Mouse (Mus musculus) adrenal gland (tissue): Measurements from ENCODE around the gene Gif.

ENCODE experiments used
- intact Hi-C: fragments of 180-260 bp; cut with DNase I; formaldehyde crosslinking; loops from one replicate; pipeline ENCODE4 v1.15.1; 2025
- long read RNA-seq, 2 experiments: library from polyadenylated mRNA; unstranded; transcript quantifications; one replicate each; pipeline ENCODE4 v2.0.0; 2020; ENCODE audit warnings: borderline replicate concordance in 1 of 2; ENCODE audit not compliant: insufficient replicate concordance in 1 of 2

Gene Gif
- long read RNA-seq, experiment 1 = 0 reads
- long read RNA-seq, experiment 2 = 0 reads

GRCm38 (mm10) chr19:11747298-11747697 is at the start of gene Gif:
Gene Gif (plus strand): TSS chr19:11747554.
- intact Hi-C loops = no loop called here

DNA sequence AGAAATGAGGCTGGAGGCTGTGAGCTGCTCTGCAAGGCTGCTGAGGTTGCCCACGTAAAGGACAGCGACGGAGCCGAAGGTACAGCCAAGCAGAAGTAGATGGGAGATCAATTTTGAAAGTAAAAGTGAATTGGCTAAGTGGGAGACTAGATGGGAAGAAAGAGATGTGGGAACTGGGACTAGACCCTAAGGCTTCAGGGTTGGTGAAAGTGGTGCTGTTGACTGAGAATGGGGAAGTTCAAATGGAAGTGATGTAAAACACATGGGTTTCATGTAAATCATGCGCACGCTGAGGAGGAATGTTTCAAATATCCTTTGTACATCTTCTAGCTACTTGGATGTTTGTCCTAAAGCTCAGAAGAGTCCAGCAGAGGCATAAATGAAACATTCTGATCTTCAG is 49.0 kb upstream of the Gif start:
- intact Hi-C loops = no loop called here

- intact Hi-C loops = no loop called here
Observed at GRCm38 (mm10) chr19:11712451-11712850, 34.9 kb upstream of the Gif start.

DNA sequence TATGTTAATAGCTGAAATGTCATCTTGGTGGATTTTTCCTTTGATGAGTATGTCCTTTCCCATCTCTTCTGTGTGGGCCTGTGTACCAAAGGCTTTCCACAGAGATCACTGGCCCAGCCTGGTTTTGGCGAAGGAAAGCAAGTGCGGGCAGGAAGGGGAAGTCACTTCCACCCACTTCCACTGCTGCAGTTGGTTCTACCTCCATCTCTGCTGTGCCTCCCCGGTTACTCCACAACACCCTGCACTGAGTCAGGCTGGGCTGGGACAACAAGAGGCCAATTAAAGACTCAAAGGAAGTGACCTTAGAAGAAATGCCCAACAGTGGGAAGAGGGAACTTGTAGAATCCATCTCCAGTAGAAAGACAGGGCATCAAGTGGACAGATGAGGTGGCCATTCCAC is 27.3 kb upstream of the Gif start:
- intact Hi-C loops = no loop called here

DNA sequence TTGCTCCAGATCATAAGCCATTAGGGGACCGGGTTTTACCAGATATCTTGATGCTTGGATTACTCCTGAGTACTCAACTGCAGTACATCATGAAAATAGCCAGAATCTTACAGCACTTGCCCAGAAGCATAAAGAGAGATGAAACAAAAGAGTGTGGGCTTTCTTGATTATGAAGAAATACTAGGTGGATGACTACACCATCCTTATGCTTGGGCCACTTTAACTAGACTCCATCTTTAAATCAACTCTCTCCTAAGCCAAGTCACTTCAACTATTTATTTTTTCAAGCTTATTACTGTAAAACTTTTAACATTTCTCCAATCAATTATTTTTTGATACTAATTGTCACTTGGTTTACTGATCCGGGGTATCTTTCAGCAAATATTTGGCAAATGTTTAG is 23.5 kb upstream of the Gif start:
- intact Hi-C loops = no loop called here

DNA sequence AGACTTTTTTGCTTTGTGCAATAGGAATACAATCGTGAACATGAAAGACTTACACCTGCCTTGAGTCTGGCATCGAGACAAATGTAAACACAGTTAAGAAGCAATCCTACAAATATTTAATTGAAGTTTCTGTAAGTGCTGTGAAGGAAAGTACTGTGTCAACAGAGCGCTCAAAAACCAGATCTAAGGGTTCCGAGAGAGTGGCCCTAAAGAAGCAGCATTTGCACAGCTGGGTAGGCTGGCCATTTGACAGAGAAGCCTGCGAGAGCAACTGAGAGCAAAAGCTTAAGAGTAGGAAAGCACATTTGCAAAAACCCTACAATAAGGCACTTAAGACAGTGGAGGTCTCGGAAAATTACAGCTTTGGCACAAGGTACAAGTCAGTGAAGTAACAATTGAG is 23.1 kb upstream of the Gif start:
- intact Hi-C loops = no loop called here

DNA sequence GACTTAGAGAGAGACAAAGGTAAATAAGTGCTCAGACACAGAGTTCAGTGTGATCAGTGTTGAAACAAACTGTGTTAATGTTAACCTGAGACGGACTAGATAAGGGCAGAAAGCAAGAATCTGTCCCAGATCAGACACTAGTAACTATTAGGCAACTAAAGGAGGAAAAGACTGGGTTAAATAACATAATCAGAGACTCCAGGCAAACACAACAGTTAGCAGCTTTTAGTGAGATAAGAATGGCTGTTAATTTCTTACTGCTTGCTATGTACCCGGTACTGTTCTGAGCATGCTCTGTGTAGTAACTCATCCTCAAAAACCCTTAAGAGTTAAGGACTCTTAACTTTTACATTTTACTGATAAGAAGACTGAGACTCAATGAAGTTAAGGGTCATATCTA is 21.4 kb upstream of the Gif start:
- intact Hi-C loops = no loop called here

- intact Hi-C loops = no loop called here
Observed at GRCm38 (mm10) chr19:11727304-11727703, 20.1 kb upstream of the Gif start.

GRCm38 (mm10) chr19:11730278-11730677 is 17.1 kb upstream of the Gif start:
- intact Hi-C loops = no loop called here

DNA sequence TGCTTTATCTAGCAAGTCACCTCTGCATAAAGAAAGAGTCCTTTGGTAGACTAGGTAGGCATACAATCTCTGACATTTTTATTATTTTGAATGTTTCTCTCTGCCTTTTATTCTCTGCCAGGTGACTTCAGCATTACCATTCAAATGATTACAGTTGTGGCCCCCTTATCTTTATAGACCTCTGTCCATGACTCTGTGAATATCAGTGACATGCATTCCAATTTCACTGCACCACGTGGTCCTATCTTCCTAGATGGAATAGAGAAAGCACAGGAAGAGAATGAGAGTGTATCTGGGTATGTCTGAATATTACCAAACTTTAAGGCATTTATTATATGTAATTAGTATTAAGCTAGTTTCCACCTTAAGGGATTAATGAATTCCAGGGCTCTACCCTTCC is 10.9 kb upstream of the Gif start:
- intact Hi-C loops = no loop called here

- intact Hi-C loops = no loop called here
Observed at GRCm38 (mm10) chr19:11745680-11746079, 1.7 kb upstream of the Gif start.

DNA sequence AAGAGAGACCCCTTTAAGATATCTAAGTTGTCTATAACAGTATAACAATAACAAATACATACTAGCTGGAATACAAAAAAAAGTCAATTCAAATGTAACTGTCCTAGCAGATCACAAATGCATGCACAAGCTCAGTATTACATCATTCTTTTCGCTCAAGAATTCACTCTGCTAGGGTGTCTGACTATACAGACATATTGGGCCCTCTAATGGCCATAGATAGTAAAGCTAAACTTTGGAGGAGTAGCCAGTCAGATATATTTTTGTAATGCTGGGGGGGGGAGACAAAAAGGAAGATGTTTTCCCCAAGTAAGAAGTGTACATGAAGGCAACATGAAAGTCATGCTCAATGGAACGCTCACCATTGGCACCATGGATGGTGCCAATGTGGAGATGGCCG is 17.7 kb downstream of the Gif start:
- intact Hi-C loops = no loop called here

DNA sequence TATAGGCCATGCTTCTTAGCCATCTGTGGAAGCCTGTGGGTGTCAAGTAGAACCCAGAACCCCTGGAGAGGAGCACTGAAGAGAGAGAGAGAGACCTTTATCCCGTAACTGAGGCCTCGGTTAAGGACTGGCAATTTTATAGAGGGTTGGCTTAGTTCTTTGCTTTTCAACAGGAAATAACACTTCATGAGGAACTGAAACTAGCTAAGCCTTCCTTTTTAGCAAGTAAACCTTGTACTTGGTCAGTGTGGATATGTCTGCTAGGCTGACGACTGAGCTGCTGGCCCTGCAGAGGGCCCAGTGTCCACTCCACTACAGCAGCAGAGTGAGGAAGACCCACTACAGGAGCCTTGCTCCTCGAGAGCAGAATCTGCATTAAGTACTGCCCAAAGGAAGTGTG is 19.1 kb downstream of the Gif start:
- intact Hi-C loops = no loop called here

- intact Hi-C loops = loop anchor here (2.0 kb wide), 1 partner anchor 157 kb away; no protein-coding TSS in a partner anchor
Observed at GRCm38 (mm10) chr19:11768163-11768562, 20.8 kb downstream of the Gif start.

- intact Hi-C loops = loop anchor here (2.0 kb wide), 1 partner anchor 159 kb away; no protein-coding TSS in a partner anchor
Observed at GRCm38 (mm10) chr19:11769257-11769920, 22.0 kb downstream of the Gif start.

DNA sequence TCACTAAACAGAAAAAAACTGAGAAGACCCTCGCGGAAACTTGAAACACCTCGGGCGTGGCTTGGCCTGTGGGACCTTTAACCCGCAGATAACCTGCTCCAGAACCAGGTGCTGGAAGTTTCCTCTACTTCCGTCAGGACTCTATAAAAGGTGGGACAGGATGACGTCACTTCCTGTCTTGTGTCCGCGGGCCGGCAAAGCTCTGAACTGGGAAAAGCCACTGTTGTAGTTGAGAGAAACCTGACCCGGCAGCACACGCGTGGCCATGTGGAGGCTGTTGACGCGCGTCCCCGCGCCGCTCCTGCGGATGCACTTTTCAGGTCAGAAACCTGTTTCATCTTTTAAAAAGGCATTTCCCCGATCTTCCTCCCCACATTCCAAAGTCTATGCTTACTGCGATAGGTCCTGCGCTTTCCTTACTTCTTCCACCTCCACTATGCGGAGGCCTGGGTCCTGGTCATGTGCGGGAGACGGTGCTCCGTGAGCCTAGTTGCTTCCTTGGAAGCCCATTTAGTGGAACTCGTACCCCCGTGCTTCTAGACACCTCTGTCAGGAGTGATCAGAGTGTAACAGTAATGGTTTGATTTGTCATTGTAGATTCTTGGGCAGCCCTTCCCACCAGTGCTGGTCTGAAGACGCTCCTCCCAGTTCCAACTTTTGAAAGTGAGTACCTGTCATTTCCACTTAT is 23.0 kb downstream of the Gif start, which contains the start of gene Mrpl16:
Gene Mrpl16 (plus strand): TSS at position 187 of the 688 bp plus-strand sequence.
- intact Hi-C loops = no loop called here

DNA sequence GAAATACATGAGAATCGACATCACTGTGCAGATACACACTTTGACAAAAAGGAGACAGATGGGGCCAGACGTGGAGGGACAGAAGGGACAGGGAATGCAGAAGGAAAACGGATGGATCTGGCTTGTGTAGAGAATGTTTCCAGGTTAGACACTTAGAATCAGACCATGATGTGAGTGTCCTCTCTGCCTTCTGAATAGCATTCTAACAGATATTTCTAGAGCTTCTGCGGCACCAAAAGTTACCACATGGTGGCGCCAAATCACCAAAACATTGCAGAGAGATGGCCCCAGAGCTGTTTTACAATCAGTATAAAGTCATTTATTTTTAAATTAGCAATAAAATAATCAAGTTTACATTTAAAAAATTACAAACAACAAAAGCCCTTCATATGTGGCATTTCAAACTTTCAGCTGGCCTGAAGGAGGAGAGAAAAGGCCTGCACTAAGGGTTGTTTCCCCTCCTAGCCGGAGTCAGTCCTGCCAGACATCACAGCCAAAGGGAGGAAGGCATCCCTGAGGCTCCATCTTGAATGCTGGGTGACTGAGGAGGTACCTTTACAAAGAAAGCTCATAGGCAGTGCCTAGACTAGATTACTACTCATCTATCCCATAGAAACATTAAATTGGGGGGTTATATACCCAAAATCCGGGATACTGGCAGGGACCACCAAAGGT is 30.0 kb downstream of the Gif start:
- intact Hi-C loops = loop anchor here (2.0 to 5.0 kb wide), 3 partner anchors 41 to 230 kb away; partner anchors contain the start of gene Stx3

- intact Hi-C loops = no loop called here
Observed at GRCm38 (mm10) chr19:11785409-11786154, 38.2 kb downstream of the Gif start.

DNA sequence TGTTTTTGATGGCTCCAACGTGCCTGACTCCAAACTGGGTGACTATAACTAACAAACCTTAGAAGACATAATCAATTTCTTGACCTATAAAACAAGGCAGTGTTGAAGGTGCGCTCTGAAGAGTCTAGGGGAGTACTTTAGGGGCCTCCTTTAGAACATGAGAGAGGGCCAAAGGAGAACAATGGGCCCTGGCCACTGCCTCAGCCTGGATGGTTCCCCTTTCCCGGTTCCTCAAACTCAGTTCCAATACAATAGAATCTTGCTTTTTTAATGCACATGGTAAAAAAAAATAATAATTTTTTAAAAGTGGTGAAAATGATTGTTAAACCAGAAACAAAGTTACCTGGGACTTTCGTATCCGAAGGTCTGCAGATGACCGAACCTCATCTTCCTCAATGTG is 40.5 kb downstream of the Gif start:
- intact Hi-C loops = no loop called here

DNA sequence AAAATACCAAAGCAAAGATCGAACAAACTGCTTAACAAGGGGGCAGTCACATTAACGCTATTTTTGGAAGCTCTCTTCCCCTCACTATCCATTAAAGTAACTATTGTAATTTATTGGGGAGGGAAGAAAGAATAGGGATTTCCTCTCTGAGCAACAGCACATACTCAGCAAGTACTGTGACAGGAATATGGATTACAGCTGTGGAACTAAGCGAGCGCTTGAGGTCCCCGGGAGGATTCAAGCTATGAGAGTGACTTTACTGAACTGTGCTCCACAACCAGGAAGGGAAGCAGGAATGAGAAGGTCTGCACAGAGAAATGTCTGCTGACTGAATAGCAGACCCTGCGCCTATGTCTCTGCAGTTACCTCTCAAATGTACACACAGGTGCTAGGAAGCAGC is 41.5 kb downstream of the Gif start:
- intact Hi-C loops = no loop called here

DNA sequence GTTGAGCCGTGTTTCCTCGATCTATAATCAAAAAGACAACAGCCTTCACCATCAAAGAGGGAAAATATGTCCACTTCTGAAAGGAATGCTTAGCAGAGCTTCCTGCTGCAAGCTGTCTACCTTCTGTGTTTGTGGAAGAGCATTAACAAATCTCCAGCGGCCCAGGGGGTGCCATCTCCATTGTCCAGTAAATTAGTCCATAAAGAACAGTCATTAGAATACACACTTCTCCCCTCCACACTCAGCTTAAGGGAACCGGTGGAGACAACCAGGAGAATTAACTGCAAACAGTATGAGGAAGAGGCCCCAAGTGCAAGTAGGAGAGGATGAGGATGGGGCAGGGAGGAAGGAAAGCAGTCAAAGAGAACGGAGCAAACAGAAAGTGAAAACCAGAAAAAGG is 44.5 kb downstream of the Gif start:
- intact Hi-C loops = no loop called here
